Mouse (Mus musculus): ENCODE measurements around the gene Pid1. TPM values are rescaled to one million over a fixed set of nuclear protein-coding genes. Genes with fewer than 3 reads are reported as not detected.

The Pid1 gene
- polyA plus RNA-seq, 1 experiment from 2014 or later: 84.9 TPM

- H3K4me1 ChIP-seq (replicated peaks; ENCODE audit: control insufficient read depth, insufficient read depth, low read length): no peaks in the 10 kb centered on the region
- WGBS: 76% methylated on average over 3 of the region's 3 CpGs
- H3K27ac ChIP-seq (ENCODE audit: low read depth, low read length): no peak overlapping the region
- H3K4me3 ChIP-seq (ENCODE audit: low read depth, low read length): no peak overlapping the region
- ATAC-seq (ENCODE audit: low FRiP score): no peak
- no peaks in the 10 kb centered on the region for H3K9me3 ChIP-seq (ENCODE audit: control insufficient read depth, low read length)
- no peak overlapping the region for H3K4me2 ChIP-seq (replicated peaks; ENCODE audit: low read depth, low read length)
- no peaks in the 10 kb centered on the region for H3K27me3 ChIP-seq (ENCODE audit: control insufficient read depth, insufficient read depth, low read length)
- H3K9ac ChIP-seq (ENCODE audit: low read depth, low read length): no peak overlapping the region
- no peak for DNase-seq (ENCODE audit: low spot score)
- H3K36me3 ChIP-seq (ENCODE audit: control insufficient read depth, insufficient read depth, low read length): no peaks in the 10 kb centered on the region
Observed at GRCm38 (mm10) chr1:84396787-84397186, 32.8 kb upstream of the Pid1 start.

GRCm38 (mm10) chr1:84395928-84396327, 31.9 kb upstream of the Pid1 start:
- Histone ChIP-seq H3K9me3 (ENCODE audit: control insufficient read depth, low read length) (no peaks in the 10 kb centered on the region), H3K9ac (ENCODE audit: low read depth, low read length) (no peak overlapping the region), H3K4me1 (replicated peaks; ENCODE audit: control insufficient read depth, insufficient read depth, low read length) (no peaks in the 10 kb centered on the region), H3K4me2 (replicated peaks; ENCODE audit: low read depth, low read length) (no peak overlapping the region), H3K27ac (ENCODE audit: low read depth, low read length) (no peak overlapping the region), H3K4me3 (ENCODE audit: low read depth, low read length) (no peak overlapping the region), H3K27me3 (ENCODE audit: control insufficient read depth, insufficient read depth, low read length) (no peaks in the 10 kb centered on the region), H3K36me3 (ENCODE audit: control insufficient read depth, insufficient read depth, low read length) (no peaks in the 10 kb centered on the region)
- 84% methylated on average over 8 of the region's 8 CpGs for WGBS
- DNase-seq (ENCODE audit: low spot score) (no peak), ATAC-seq (ENCODE audit: low FRiP score) (no peak)

- Histone ChIP-seq H3K9me3 (ENCODE audit: control insufficient read depth, low read length) (no peaks in the 10 kb centered on the region), H3K4me3 (ENCODE audit: low read depth, low read length) (no peak overlapping the region), H3K4me2 (replicated peaks; ENCODE audit: low read depth, low read length) (no peak overlapping the region), H3K9ac (ENCODE audit: low read depth, low read length) (no peak overlapping the region), H3K36me3 (ENCODE audit: control insufficient read depth, insufficient read depth, low read length) (no peaks in the 10 kb centered on the region), H3K27me3 (ENCODE audit: control insufficient read depth, insufficient read depth, low read length) (no peaks in the 10 kb centered on the region), H3K27ac (ENCODE audit: low read depth, low read length) (no peak overlapping the region), H3K4me1 (replicated peaks; ENCODE audit: control insufficient read depth, insufficient read depth, low read length) (no peaks in the 10 kb centered on the region)
- ATAC-seq (ENCODE audit: low FRiP score) (no peak), DNase-seq (ENCODE audit: low spot score) (no peak)
- 89% methylated on average over 4 of the region's 4 CpGs for WGBS
Observed at GRCm38 (mm10) chr1:84390961-84391360, 27.0 kb upstream of the Pid1 start.

GRCm38 (mm10) chr1:84387616-84388015, 23.6 kb upstream of the Pid1 start:
- no peak overlapping the region for H3K9ac ChIP-seq (ENCODE audit: low read depth, low read length)
- no peak for DNase-seq (ENCODE audit: low spot score)
- WGBS: 77% methylated on average over 4 of the region's 4 CpGs

GRCm38 (mm10) chr1:84386481-84387146, 22.6 kb upstream of the Pid1 start:
- H3K36me3 ChIP-seq (ENCODE audit: control insufficient read depth, insufficient read depth, low read length): no peaks in the 10 kb centered on the region
- WGBS: 88% methylated on average over 8 of the region's 8 CpGs
- no peaks in the 10 kb centered on the region for H3K9me3 ChIP-seq (ENCODE audit: control insufficient read depth, low read length)
- no peak for ATAC-seq (ENCODE audit: low FRiP score)
- no peak for DNase-seq (ENCODE audit: low spot score)
- H3K4me1 ChIP-seq (replicated peaks; ENCODE audit: control insufficient read depth, insufficient read depth, low read length): no peaks in the 10 kb centered on the region
- no peak overlapping the region for H3K27ac ChIP-seq (ENCODE audit: low read depth, low read length)
- no peak overlapping the region for H3K4me3 ChIP-seq (ENCODE audit: low read depth, low read length)
- no peaks in the 10 kb centered on the region for H3K27me3 ChIP-seq (ENCODE audit: control insufficient read depth, insufficient read depth, low read length)
- no peak overlapping the region for H3K4me2 ChIP-seq (replicated peaks; ENCODE audit: low read depth, low read length)
- no peak overlapping the region for H3K9ac ChIP-seq (ENCODE audit: low read depth, low read length)

More at GRCm38 (mm10) chr1:84387616-84388015, 23.6 kb upstream of the Pid1 start:
- H3K4me1 ChIP-seq (replicated peaks; ENCODE audit: control insufficient read depth, insufficient read depth, low read length): no peaks in the 10 kb centered on the region
- no peaks in the 10 kb centered on the region for H3K9me3 ChIP-seq (ENCODE audit: control insufficient read depth, low read length)
- H3K4me2 ChIP-seq (replicated peaks; ENCODE audit: low read depth, low read length): no peak overlapping the region
- H3K4me3 ChIP-seq (ENCODE audit: low read depth, low read length): no peak overlapping the region
- no peaks in the 10 kb centered on the region for H3K36me3 ChIP-seq (ENCODE audit: control insufficient read depth, insufficient read depth, low read length)
- H3K27ac ChIP-seq (ENCODE audit: low read depth, low read length): no peak overlapping the region
- ATAC-seq (ENCODE audit: low FRiP score): no peak
- no peaks in the 10 kb centered on the region for H3K27me3 ChIP-seq (ENCODE audit: control insufficient read depth, insufficient read depth, low read length)

GRCm38 (mm10) chr1:84382709-84383108, 18.7 kb upstream of the Pid1 start:
- DNase-seq (ENCODE audit: low spot score): no peak
- Histone ChIP-seq H3K27me3 (ENCODE audit: control insufficient read depth, insufficient read depth, low read length) (no peaks in the 10 kb centered on the region), H3K9me3 (ENCODE audit: control insufficient read depth, low read length) (no peaks in the 10 kb centered on the region), H3K4me2 (replicated peaks; ENCODE audit: low read depth, low read length) (no peak overlapping the region), H3K27ac (ENCODE audit: low read depth, low read length) (no peak overlapping the region), H3K36me3 (ENCODE audit: control insufficient read depth, insufficient read depth, low read length) (no peaks in the 10 kb centered on the region), H3K4me1 (replicated peaks; ENCODE audit: control insufficient read depth, insufficient read depth, low read length) (no peaks in the 10 kb centered on the region), H3K4me3 (ENCODE audit: low read depth, low read length) (no peak overlapping the region), H3K9ac (ENCODE audit: low read depth, low read length) (no peak overlapping the region)
- no peak for ATAC-seq (ENCODE audit: low FRiP score)
- 85% methylated on average over 1 of the region's 1 CpGs for whole genome bisulfite sequencing

GRCm38 (mm10) chr1:84382064-84382463, 18.1 kb upstream of the Pid1 start:
- Histone ChIP-seq H3K4me3 (ENCODE audit: low read depth, low read length) (no peak overlapping the region), H3K4me2 (replicated peaks; ENCODE audit: low read depth, low read length) (no peak overlapping the region), H3K4me1 (replicated peaks; ENCODE audit: control insufficient read depth, insufficient read depth, low read length) (no peaks in the 10 kb centered on the region), H3K9ac (ENCODE audit: low read depth, low read length) (no peak overlapping the region), H3K27ac (ENCODE audit: low read depth, low read length) (no peak overlapping the region), H3K9me3 (ENCODE audit: control insufficient read depth, low read length) (no peaks in the 10 kb centered on the region), H3K27me3 (ENCODE audit: control insufficient read depth, insufficient read depth, low read length) (no peaks in the 10 kb centered on the region), H3K36me3 (ENCODE audit: control insufficient read depth, insufficient read depth, low read length) (no peaks in the 10 kb centered on the region)
- WGBS: 92% methylated on average over 5 of the region's 5 CpGs
- DNase-seq (ENCODE audit: low spot score) (no peak), ATAC-seq (ENCODE audit: low FRiP score) (no peak)

- ATAC-seq (ENCODE audit: low FRiP score): no peak
- Histone ChIP-seq H3K4me3 (ENCODE audit: low read depth, low read length) (no peak overlapping the region), H3K4me2 (replicated peaks; ENCODE audit: low read depth, low read length) (no peak overlapping the region), H3K9ac (ENCODE audit: low read depth, low read length) (no peak overlapping the region), H3K27me3 (ENCODE audit: control insufficient read depth, insufficient read depth, low read length) (no peaks in the 10 kb centered on the region), H3K27ac (ENCODE audit: low read depth, low read length) (no peak overlapping the region), H3K4me1 (replicated peaks; ENCODE audit: control insufficient read depth, insufficient read depth, low read length) (no peaks in the 10 kb centered on the region), H3K36me3 (ENCODE audit: control insufficient read depth, insufficient read depth, low read length) (no peaks in the 10 kb centered on the region), H3K9me3 (ENCODE audit: control insufficient read depth, low read length) (no peaks in the 10 kb centered on the region)
- DNase-seq (ENCODE audit: low spot score): no peak
- WGBS: 81% methylated on average over 3 of the region's 3 CpGs
Observed at GRCm38 (mm10) chr1:84380895-84381294, 16.9 kb upstream of the Pid1 start.

- Histone ChIP-seq H3K27me3 (ENCODE audit: control insufficient read depth, insufficient read depth, low read length) (no peaks in the 10 kb centered on the region), H3K9me3 (ENCODE audit: control insufficient read depth, low read length) (no peaks in the 10 kb centered on the region), H3K27ac (ENCODE audit: low read depth, low read length) (no peak overlapping the region), H3K4me2 (replicated peaks; ENCODE audit: low read depth, low read length) (no peak overlapping the region), H3K4me3 (ENCODE audit: low read depth, low read length) (no peak overlapping the region), H3K9ac (ENCODE audit: low read depth, low read length) (no peak overlapping the region), H3K4me1 (replicated peaks; ENCODE audit: control insufficient read depth, insufficient read depth, low read length) (no peaks in the 10 kb centered on the region), H3K36me3 (ENCODE audit: control insufficient read depth, insufficient read depth, low read length) (no peaks in the 10 kb centered on the region)
- WGBS: 87% methylated on average over 3 of the region's 3 CpGs
- DNase-seq (ENCODE audit: low spot score) (no peak), ATAC-seq (ENCODE audit: low FRiP score) (no peak)
Observed at GRCm38 (mm10) chr1:84367733-84368132, 3.8 kb upstream of the Pid1 start.

Data from hindbrain, embryonic 11.5 days (tissue).